9 mouse cellular contexts compared by ENCODE assay signal in genomic region chr4:135306533-135306932, GRCm38 (mm10). TPM values are rescaled to one million over a fixed set of nuclear protein-coding genes. Genes with fewer than 3 reads are reported as not detected.
DNase-seq lines count a peak whose midpoint lies in the region; ATAC-seq and TF ChIP-seq lines count a peak whose summit lies in the region.
"Had no signal": no experiment of that assay in that cellular context is flagged by ENCODE, and none has a peak within 500 bp of the region (broad histone marks: within the 10 kb centered on the region; RNA-seq: fewer than 3 reads in every experiment).

No protein-coding gene starts in this region.

- no peak for TF ChIP-seq CTCF in intestine, postnatal 0 days (IDR thresholded peaks at IDR 0.05; ENCODE audit: low read depth)
- TF ChIP-seq CTCF in lung, embryonic 14.5 days (IDR thresholded peaks at IDR 0.05; ENCODE audit: low read depth): no peak

- 49% methylated on average over 4 of the region's 4 CpGs for WGBS in intestine, embryonic 15.5 days
- 50% methylated on average over 4 of the region's 4 CpGs for WGBS in intestine, postnatal 0 days
- WGBS in lung, embryonic 14.5 days: 41% methylated on average over 4 of the region's 4 CpGs
- WGBS in midbrain, embryonic 15.5 days: 64% methylated on average over 4 of the region's 4 CpGs

- no peaks in the 10 kb centered on the region for H3K27me3 ChIP-seq in intestine, embryonic 15.5 days (replicated peaks)
- no peaks in the 10 kb centered on the region for H3K27me3 ChIP-seq in intestine, postnatal 0 days (replicated peaks; ENCODE audit: control insufficient read depth, insufficient read depth, low read length)
- H3K27me3 ChIP-seq in lung, embryonic 14.5 days (ENCODE audit: insufficient read depth, low read length): no peaks in the 10 kb centered on the region
- no peaks in the 10 kb centered on the region for H3K27me3 ChIP-seq in midbrain, embryonic 15.5 days (replicated peaks)
- H3K27me3 ChIP-seq: embryonic facial prominence, embryonic 13.5 days had no signal

- no peaks in the 10 kb centered on the region for H3K36me3 ChIP-seq in intestine, embryonic 15.5 days
- H3K36me3 ChIP-seq in intestine, postnatal 0 days (ENCODE audit: control insufficient read depth, insufficient read depth): no peaks in the 10 kb centered on the region
- H3K36me3 ChIP-seq in lung, embryonic 14.5 days (ENCODE audit: insufficient read depth): no peaks in the 10 kb centered on the region
- H3K36me3 ChIP-seq in midbrain, embryonic 15.5 days (replicated peaks): no peaks in the 10 kb centered on the region
- H3K36me3 ChIP-seq: embryonic facial prominence, embryonic 13.5 days had no signal

- no peaks in the 10 kb centered on the region for H3K9me3 ChIP-seq in intestine, embryonic 15.5 days
- H3K9me3 ChIP-seq in intestine, postnatal 0 days (ENCODE audit: control insufficient read depth): no peaks in the 10 kb centered on the region
- H3K9me3 ChIP-seq in lung, embryonic 14.5 days (ENCODE audit: low read depth, low read length): no peaks in the 10 kb centered on the region
- H3K9me3 ChIP-seq in midbrain, embryonic 15.5 days: no peaks in the 10 kb centered on the region
- H3K9me3 ChIP-seq: embryonic facial prominence, embryonic 13.5 days had no signal

- peak overlapping the region; percentile 27; the same call in 1 of the 2 replicates for H3K27ac ChIP-seq in intestine, embryonic 15.5 days
- no peak overlapping the region for H3K27ac ChIP-seq in intestine, postnatal 0 days (ENCODE audit: low read depth, low read length)
- H3K27ac ChIP-seq in lung, embryonic 14.5 days (ENCODE audit: low read depth): peak overlapping the region; percentile 24; the same call in 1 of the 2 replicates
- H3K27ac ChIP-seq in midbrain, embryonic 15.5 days: no peak overlapping the region
- H3K27ac ChIP-seq: embryonic facial prominence, embryonic 13.5 days had no signal

- ATAC-seq in intestine, embryonic 15.5 days: 0 out of 2 replicates have a peak, but pooled peaks have one; percentile 38
- no peak for ATAC-seq in intestine, postnatal 0 days
- ATAC-seq in lung, embryonic 14.5 days (ENCODE audit: insufficient read depth): no peak
- ATAC-seq in midbrain, embryonic 15.5 days (replicated peaks): no peak

- H3K4me3 ChIP-seq in intestine, embryonic 15.5 days (replicated peaks): no peak overlapping the region
- no peak overlapping the region for H3K4me3 ChIP-seq in intestine, postnatal 0 days (ENCODE audit: low read depth, low read length)
- H3K4me3 ChIP-seq in lung, embryonic 14.5 days (ENCODE audit: low read depth, low read length): no peak overlapping the region
- no peak overlapping the region for H3K4me3 ChIP-seq in midbrain, embryonic 15.5 days
- H3K4me3 ChIP-seq: embryonic facial prominence, embryonic 13.5 days had no signal

- peak; percentile 86 for DNase-seq in adrenal gland, postnatal 10 days
- DNase-seq in heart, postnatal 4 days: peak; percentile 73
- DNase-seq in lung, embryonic 14.5 days: peak; percentile 58
- no peak for DNase-seq in frontal cortex, postnatal 25 days (ENCODE audit: low spot score in 2 of 2)
- no peak for DNase-seq in cerebellum, adult 11-12 months

- no peak overlapping the region for H3K9ac ChIP-seq in intestine, embryonic 15.5 days
- no peak overlapping the region for H3K9ac ChIP-seq in intestine, postnatal 0 days (ENCODE audit: low read depth, low read length)
- H3K9ac ChIP-seq in lung, embryonic 14.5 days: no peak overlapping the region
- H3K9ac ChIP-seq in midbrain, embryonic 15.5 days: no peak overlapping the region
- H3K9ac ChIP-seq: embryonic facial prominence, embryonic 13.5 days had no signal

- H3K4me2 ChIP-seq in intestine, embryonic 15.5 days (replicated peaks): no peak overlapping the region
- no peak overlapping the region for H3K4me2 ChIP-seq in intestine, postnatal 0 days (replicated peaks; ENCODE audit: low read depth)
- peak overlapping the region; percentile 10; the same call in 1 of the 2 replicates for H3K4me2 ChIP-seq in lung, embryonic 14.5 days
- no peak overlapping the region for H3K4me2 ChIP-seq in midbrain, embryonic 15.5 days
- H3K4me2 ChIP-seq: embryonic facial prominence, embryonic 13.5 days had no signal

- H3K4me1 ChIP-seq in intestine, embryonic 15.5 days (replicated peaks): 0 out of 2 replicates have a peak, but pooled peaks cover 5% of the 10 kb centered on the region
- H3K4me1 ChIP-seq in intestine, postnatal 0 days (replicated peaks; ENCODE audit: control insufficient read depth, insufficient read depth, low read length): no peaks in the 10 kb centered on the region
- peaks cover 12% of the 10 kb centered on the region; the same call in 1 of the 2 replicates for H3K4me1 ChIP-seq in lung, embryonic 14.5 days (ENCODE audit: insufficient read depth)
- H3K4me1 ChIP-seq in midbrain, embryonic 15.5 days: no peaks in the 10 kb centered on the region

RNA-seq across cellular contexts. Expression of gene Clic4, which starts 33.9 kb away (rescaled TPM):
- polyA plus RNA-seq in intestine, embryonic 15.5 days (2015; fragmentation: Nextera tagmentation; extraction: Ambion mirVana): 126 and 135 TPM in 2 replicates
- 66.9 and 67.9 TPM in 2 replicates for polyA plus RNA-seq in intestine, postnatal 0 days (2015; fragmentation: Nextera tagmentation; extraction: Ambion mirVana)
- total RNA-seq in adrenal gland, postnatal 10 days (2021): 100 to 1,000 TPM; 109 to 128 TPM
- 100 to 1,000 TPM; 313 to 318 TPM for total RNA-seq in heart, postnatal 4 days (2021)
- 128 and 133 TPM in 2 replicates for polyA plus RNA-seq in lung, embryonic 14.5 days (2014; fragmentation: Nextera tagmentation; extraction: Ambion mirVana)
- polyA plus RNA-seq in midbrain, embryonic 15.5 days (2015; fragmentation: Nextera tagmentation; extraction: Ambion mirVana): 63.8 and 69.5 TPM in 2 replicates

RNA-seq across cellular contexts. Expression of gene Srrm1, which starts 46.6 kb away (rescaled TPM):
- polyA plus RNA-seq in intestine, embryonic 15.5 days (2015; fragmentation: Nextera tagmentation; extraction: Ambion mirVana): 189 and 248 TPM in 2 replicates
- polyA plus RNA-seq in intestine, postnatal 0 days (2015; fragmentation: Nextera tagmentation; extraction: Ambion mirVana): 113 and 126 TPM in 2 replicates
- 100 to 1,000 TPM; 104 to 137 TPM for total RNA-seq in adrenal gland, postnatal 10 days (2021)
- total RNA-seq in heart, postnatal 4 days (2021): 100 to 1,000 TPM; 132 to 135 TPM
- polyA plus RNA-seq in lung, embryonic 14.5 days (2014; fragmentation: Nextera tagmentation; extraction: Ambion mirVana): 201 and 224 TPM in 2 replicates
- 169 and 185 TPM in 2 replicates for polyA plus RNA-seq in midbrain, embryonic 15.5 days (2015; fragmentation: Nextera tagmentation; extraction: Ambion mirVana)

Comparison
In these comparisons a context has a peak if more than half of its experiments do, and no peak if none do; other contexts are left out.
1. H3K27ac ChIP-seq: peak in intestine, embryonic 15.5 days (single experiment) and lung, embryonic 14.5 days (single experiment); none in intestine, postnatal 0 days (single experiment) and midbrain, embryonic 15.5 days (single experiment).
2. DNase-seq: peak in adrenal gland, postnatal 10 days (single experiment), heart, postnatal 4 days (single experiment) and lung, embryonic 14.5 days (single experiment); none in frontal cortex, postnatal 25 days (0 of 2) and cerebellum, adult 11-12 months (single experiment).